Mouse (Mus musculus): ENCODE results near the gene Mcpt1. TPM values are rescaled to one million over a fixed set of nuclear protein-coding genes. Genes with fewer than 3 reads are reported as not detected.
"Not testable (repeated sequence)": the region's sequence is repeated elsewhere in the genome, so short reads cannot be mapped to it uniquely, and the experiment has no call there.

Mcpt1 gene
- polyA plus RNA-seq (2012; rRNA removed): not detected in 2 replicates

- not testable (repeated sequence) for DNase-seq (ENCODE audit: low read depth)
Observed at GRCm38 (mm10) chr14:56017671-56018070, at the start of gene Mcpt1. Gene Mcpt1, plus strand, starts transcription at chr14:56017971.

DNA sequence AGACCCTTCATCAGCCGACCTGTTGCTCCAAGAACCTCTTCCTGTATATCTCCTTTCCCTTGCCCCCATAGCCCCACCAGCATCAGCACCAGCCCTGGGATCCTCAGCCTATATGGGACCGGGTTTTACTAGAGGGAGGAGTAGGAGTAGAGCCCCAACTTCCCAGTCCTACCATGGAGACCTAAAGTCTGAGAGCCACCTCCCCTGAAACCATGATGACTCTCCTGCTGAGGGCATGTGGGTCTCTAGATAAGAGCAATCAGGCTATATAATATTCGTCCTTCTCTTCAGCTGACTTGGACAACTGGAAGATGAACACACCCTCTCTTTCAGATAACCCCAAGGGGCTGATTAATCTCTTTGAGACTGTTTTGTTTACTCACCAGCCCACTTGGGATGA lies 30.3 kb upstream of the Mcpt1 start:
- DNase-seq (ENCODE audit: low read depth): not testable (repeated sequence)

DNA sequence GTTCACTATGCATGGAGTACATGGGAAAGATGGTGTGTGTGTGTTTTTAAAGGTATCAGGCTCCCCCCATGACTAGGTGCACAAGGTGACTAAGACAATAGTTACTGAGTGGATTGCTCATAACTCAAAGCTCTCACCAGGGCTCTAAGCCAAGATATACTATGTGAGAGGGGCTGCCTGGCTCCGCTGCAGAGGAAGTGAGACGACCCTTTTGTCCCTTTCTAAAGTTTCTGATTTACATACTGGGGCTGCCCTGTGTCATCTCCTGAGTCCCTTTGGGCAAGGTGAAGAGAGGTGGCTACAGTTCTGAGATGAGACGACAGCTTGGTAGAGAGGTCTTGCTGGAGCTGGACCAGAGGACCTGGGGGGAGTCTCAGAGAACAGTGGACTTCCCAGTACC lies 4.6 kb upstream of the Mcpt1 start:
- DNase-seq (ENCODE audit: low read depth): no peak

DNA sequence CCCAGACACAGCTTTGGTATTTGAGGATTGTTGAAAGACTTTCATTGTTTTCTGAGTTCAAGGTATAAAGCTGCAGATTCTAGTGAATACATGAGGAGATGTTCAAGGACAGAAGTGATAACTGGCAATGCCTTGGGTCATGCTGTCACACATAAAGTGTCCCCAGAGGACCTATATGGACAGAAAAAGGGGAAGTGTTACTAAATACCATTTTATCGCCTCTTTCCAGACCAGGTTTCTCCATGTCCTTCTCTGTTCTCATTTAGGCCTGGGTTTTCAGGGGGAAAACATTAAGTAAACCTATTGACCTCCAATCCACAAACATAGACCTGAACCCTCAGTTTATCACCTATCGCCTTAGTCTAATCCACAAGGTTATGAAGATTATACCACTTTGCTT lies 3.8 kb upstream of the Mcpt1 start:
- no peak for DNase-seq (ENCODE audit: low read depth)

DNA sequence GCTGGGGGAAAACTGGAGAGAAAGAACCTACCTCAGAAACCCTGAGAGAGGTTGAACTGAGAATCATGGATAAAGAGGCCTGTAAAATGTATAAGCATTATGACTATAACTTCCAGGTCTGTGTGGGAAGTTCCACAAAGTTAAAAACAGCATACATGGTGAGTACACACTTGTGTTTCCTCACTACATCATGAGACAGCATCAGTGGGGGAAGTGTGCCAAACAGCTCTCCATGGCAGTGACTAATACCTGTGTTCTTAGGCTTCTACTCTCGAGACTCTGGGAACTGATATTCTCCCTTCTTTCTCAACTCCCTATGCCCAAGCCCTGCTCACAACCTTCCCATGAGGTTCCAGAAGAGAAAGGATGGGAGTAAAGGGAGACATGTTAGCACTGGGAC lies 1.7 kb downstream of the Mcpt1 start:
- no peak for DNase-seq (ENCODE audit: low read depth)

GRCm38 (mm10) chr14:56021305-56021704 lies 3.5 kb downstream of the Mcpt1 start:
- DNase-seq (ENCODE audit: low read depth): not testable (repeated sequence)

GRCm38 (mm10) chr14:56030395-56030794 lies 12.6 kb downstream of the Mcpt1 start, which contains the start of gene Mcpt9:
Gene Mcpt9, minus strand, starts transcription at chr14:56030495.
- not testable (repeated sequence) for DNase-seq (ENCODE audit: low read depth)

DNA sequence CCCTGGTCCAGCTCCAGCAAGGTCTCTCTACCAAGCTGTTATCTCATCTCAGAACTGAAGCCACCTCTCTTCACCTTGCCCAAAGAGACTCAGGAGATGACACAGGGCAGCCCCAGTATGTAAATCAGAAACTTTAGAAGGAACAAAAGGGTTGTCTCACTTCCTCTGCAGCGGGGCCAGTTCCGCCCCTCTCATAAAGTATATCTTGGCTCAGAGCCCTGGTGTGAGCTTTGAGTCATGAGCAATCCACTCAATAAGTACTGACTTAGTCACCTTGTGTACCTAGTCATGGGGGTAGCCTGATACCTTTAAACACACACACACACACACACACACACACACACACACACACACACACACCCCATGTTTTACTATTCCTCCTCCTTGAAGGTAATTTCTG lies 16.7 kb downstream of the Mcpt1 start:
- no peak for DNase-seq (ENCODE audit: low read depth)

- DNase-seq (ENCODE audit: low read depth): not testable (repeated sequence)
Observed at GRCm38 (mm10) chr14:56041792-56042191, 24.0 kb downstream of the Mcpt1 start, which contains the start of gene Mcpt2. Gene Mcpt2, plus strand, starts transcription at chr14:56042041.

DNA sequence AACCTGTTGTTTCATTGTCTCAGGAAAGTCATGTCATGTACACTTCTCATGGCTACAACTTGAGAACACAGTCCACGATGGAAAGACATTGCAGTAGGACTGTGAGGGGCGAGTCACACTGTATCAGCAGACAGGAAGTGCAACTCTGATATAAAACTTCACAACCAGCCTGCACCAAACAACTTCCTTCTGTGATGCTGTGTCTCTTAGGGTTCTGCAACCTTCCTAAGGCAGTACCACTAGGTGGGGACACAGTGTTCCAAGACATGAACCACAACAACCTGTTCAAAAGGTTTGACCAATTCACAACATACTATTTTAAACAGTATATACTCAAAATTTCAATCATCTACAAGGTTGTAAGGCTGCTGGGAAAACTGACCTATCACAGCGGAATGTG lies 37.6 kb downstream of the Mcpt1 start:
- no peak for DNase-seq (ENCODE audit: low read depth)

- no peak for DNase-seq (ENCODE audit: low read depth)
Observed at GRCm38 (mm10) chr14:56057722-56058121, 40.0 kb downstream of the Mcpt1 start.

- not testable (repeated sequence) for DNase-seq (ENCODE audit: low read depth)
Observed at GRCm38 (mm10) chr14:56062213-56062612, 44.4 kb downstream of the Mcpt1 start, which contains the start of gene Mcpt4. Gene Mcpt4, minus strand, starts transcription at chr14:56062313.

Other genes with a start within 250 kb of the Mcpt1 start
- 12.6 and 13.6 TPM in 2 replicates for gene Adcy4, start 233.9 kb upstream of the Mcpt1 start, polyA plus RNA-seq (2012; rRNA removed)
- 9.1 and 10.7 TPM in 2 replicates for gene Ripk3, start 229.1 kb upstream of the Mcpt1 start, polyA plus RNA-seq (2012; rRNA removed)
- gene Nfatc4, start 194.8 kb upstream of the Mcpt1 start, polyA plus RNA-seq (2012; rRNA removed): 12.1 and 12.7 TPM in 2 replicates
- gene Nynrin, start 164.0 kb upstream of the Mcpt1 start, polyA plus RNA-seq (2012; rRNA removed): 3.4 and 4.9 TPM in 2 replicates
- gene Cbln3, start 133.6 kb upstream of the Mcpt1 start, polyA plus RNA-seq (2012; rRNA removed): 0.28 and 0.54 TPM in 2 replicates
- gene Khnyn, start 133.0 kb upstream of the Mcpt1 start, polyA plus RNA-seq (2012; rRNA removed): 14.3 and 14.7 TPM in 2 replicates
- gene Sdr39u1, start 117.7 kb upstream of the Mcpt1 start, polyA plus RNA-seq (2012; rRNA removed): 62.6 and 68.9 TPM in 2 replicates
- gene Cma1, start 73.3 kb upstream of the Mcpt1 start, polyA plus RNA-seq (2012; rRNA removed): 2.0 and 2.6 TPM in 2 replicates
- not detected in 2 replicates for gene Cma2, start 67.0 kb upstream of the Mcpt1 start, polyA plus RNA-seq (2012; rRNA removed)
- gene Mcpt9, start 12.5 kb downstream of the Mcpt1 start, polyA plus RNA-seq (2012; rRNA removed): not detected in 2 replicates
- gene Mcpt2, start 24.1 kb downstream of the Mcpt1 start, polyA plus RNA-seq (2012; rRNA removed): not detected in 2 replicates
- 0.92 and 2.8 TPM in 2 replicates for gene Mcpt4, start 44.3 kb downstream of the Mcpt1 start, polyA plus RNA-seq (2012; rRNA removed)
- not detected in 2 replicates for gene Mcpt8, start 67.3 kb downstream of the Mcpt1 start, polyA plus RNA-seq (2012; rRNA removed)
- gene Ctsg, start 84.6 kb downstream of the Mcpt1 start, polyA plus RNA-seq (2012; rRNA removed): 0.11 and 0.20 TPM in 2 replicates
- not detected in 2 replicates for gene Gzme, start 102.7 kb downstream of the Mcpt1 start, polyA plus RNA-seq (2012; rRNA removed)
- gene Gzmd, start 114.6 kb downstream of the Mcpt1 start, polyA plus RNA-seq (2012; rRNA removed): not detected in 2 replicates
- not detected in 2 replicates for gene Gzmg, start 141.6 kb downstream of the Mcpt1 start, polyA plus RNA-seq (2012; rRNA removed)
- not detected in 2 replicates for gene Gzmn, start 156.6 kb downstream of the Mcpt1 start, polyA plus RNA-seq (2012; rRNA removed)
- gene Gzmf, start 193.4 kb downstream of the Mcpt1 start, polyA plus RNA-seq (2012; rRNA removed): not detected in 2 replicates
- gene Gzmc, start 216.7 kb downstream of the Mcpt1 start, polyA plus RNA-seq (2012; rRNA removed): 0.19 TPM in 1 of 2 replicates, not detected in the other
- gene Gzmb, start 244.3 kb downstream of the Mcpt1 start, polyA plus RNA-seq (2012; rRNA removed): 0.78 and 1.3 TPM in 2 replicates